ENCODE assay signal across 8 mouse cellular contexts in the genomic region with DNA sequence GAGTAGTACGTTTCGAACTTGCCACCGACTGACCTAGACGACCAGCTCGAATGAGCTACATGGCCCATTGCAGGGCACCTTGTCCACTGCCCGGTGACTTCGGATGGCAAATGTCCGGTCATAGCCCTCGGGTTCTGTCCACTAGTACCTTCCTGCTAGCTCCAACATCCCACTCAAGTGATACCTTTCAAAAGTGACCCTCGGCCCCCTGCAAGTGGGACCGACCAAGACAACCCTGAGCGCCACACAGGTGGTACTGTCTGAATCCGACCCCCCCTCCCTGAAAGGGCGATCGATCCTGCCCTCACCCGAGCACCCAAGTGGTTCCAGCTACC. TPM values are rescaled to one million over a fixed set of nuclear protein-coding genes. Genes with fewer than 3 reads are reported as not detected.
A peak's percentile ranks its signal among the peaks of the same experiment; 100 is the strongest.
DNase-seq lines count a peak whose midpoint lies in the region; ATAC-seq and TF ChIP-seq lines count a peak whose summit lies in the region.

No protein-coding gene starts in this region.

- DNase-seq in forebrain, embryonic 11.5 days (ENCODE audit: low spot score): no peak
- DNase-seq in adrenal gland, postnatal 10 days: no peak
- no peak for DNase-seq in cerebellum, adult 8-10 months
- DNase-seq in spleen, postnatal 14 days (ENCODE audit: low spot score in 2 of 2): no peak

- H3K4me3 ChIP-seq in megakaryocyte, embryonic 14.5 days (replicated peaks): peak overlapping the region; percentile 96
- H3K4me3 ChIP-seq in forebrain, embryonic 11.5 days (ENCODE audit: low read depth, low read length): peak overlapping the region; percentile 55
- H3K4me3 ChIP-seq in limb, embryonic 15.5 days: peak overlapping the region; percentile 59
- H3K4me3 ChIP-seq in small intestine, adult 2 months (ENCODE audit: low read depth, low read length): peak overlapping the region; percentile 84

- peak overlapping the region; percentile 92 for H3K4me2 ChIP-seq in forebrain, embryonic 11.5 days (ENCODE audit: low read depth, low read length, severe bottlenecking)
- peak overlapping the region; percentile 92 for H3K4me2 ChIP-seq in limb, embryonic 15.5 days

- no peak for ATAC-seq in megakaryocyte, adult 5-6 weeks (ENCODE audit: poor library complexity, severe bottlenecking)
- ATAC-seq in forebrain, embryonic 11.5 days (replicated peaks; ENCODE audit: low FRiP score): peak; percentile 31; the same call in 1 of the 2 replicates
- peak; percentile 3; the same call in 1 of the 2 replicates for ATAC-seq in limb, embryonic 15.5 days (ENCODE audit: insufficient number of reproducible peaks, low FRiP score, low TSS enrichment, low read depth)

- TF ChIP-seq CTCF in small intestine, adult 2 months (IDR thresholded peaks at IDR 0.05; ENCODE audit: extremely low read depth, insufficient read length, insufficient replicate concordance, low read depth, low read length): peak; percentile 10; the same call in 1 of the 2 replicates

- 1% methylated on average over 16 of the region's 16 CpGs for WGBS in forebrain, embryonic 11.5 days
- WGBS in limb, embryonic 15.5 days: under 1% methylated on average over 16 of the region's 16 CpGs
- under 1% methylated on average over 16 of the region's 16 CpGs for WGBS in small intestine, adult 2 months

- H3K9me3 ChIP-seq in megakaryocyte, embryonic 14.5 days: no peaks in the 10 kb centered on the region
- no peaks in the 10 kb centered on the region for H3K9me3 ChIP-seq in forebrain, embryonic 11.5 days (ENCODE audit: control insufficient read depth, low read length)
- no peaks in the 10 kb centered on the region for H3K9me3 ChIP-seq in limb, embryonic 15.5 days

- peaks cover 76% of the 10 kb centered on the region for H3K4me1 ChIP-seq in megakaryocyte, embryonic 14.5 days
- H3K4me1 ChIP-seq in forebrain, embryonic 11.5 days (replicated peaks; ENCODE audit: control insufficient read depth, insufficient read depth, low read length): peaks cover 17% of the 10 kb centered on the region
- H3K4me1 ChIP-seq in limb, embryonic 15.5 days: peaks cover 41% of the 10 kb centered on the region
- H3K4me1 ChIP-seq in small intestine, adult 2 months (ENCODE audit: control insufficient read depth, insufficient read depth, insufficient read length, low read length): peaks cover 11% of the 10 kb centered on the region

- H3K9ac ChIP-seq in forebrain, embryonic 11.5 days (ENCODE audit: low read length): peak overlapping the region; percentile 72
- peak overlapping the region; percentile 66 for H3K9ac ChIP-seq in limb, embryonic 15.5 days

- H3K36me3 ChIP-seq in megakaryocyte, embryonic 14.5 days (replicated peaks; ENCODE audit: low read length): peaks cover 50% of the 10 kb centered on the region
- H3K36me3 ChIP-seq in forebrain, embryonic 11.5 days (ENCODE audit: control insufficient read depth, insufficient read depth, low read length): no peaks in the 10 kb centered on the region; the same call in 1 of the 2 replicates
- H3K36me3 ChIP-seq in limb, embryonic 15.5 days: peaks cover 16% of the 10 kb centered on the region
- H3K36me3 ChIP-seq in small intestine, adult 2 months (ENCODE audit: control insufficient read depth, insufficient read depth, low read length): peaks cover 16% of the 10 kb centered on the region

- no peaks in the 10 kb centered on the region for H3K27me3 ChIP-seq in megakaryocyte, embryonic 14.5 days (replicated peaks)
- no peaks in the 10 kb centered on the region for H3K27me3 ChIP-seq in forebrain, embryonic 11.5 days (ENCODE audit: control insufficient read depth, insufficient read depth, low read length)
- no peaks in the 10 kb centered on the region for H3K27me3 ChIP-seq in limb, embryonic 15.5 days
- H3K27me3 ChIP-seq in small intestine, adult 2 months (ENCODE audit: control insufficient read depth, insufficient read depth, low read length): no peaks in the 10 kb centered on the region

- peak overlapping the region; percentile 19; the same call in 1 of the 2 replicates for H3K27ac ChIP-seq in forebrain, embryonic 11.5 days (ENCODE audit: low read depth, low read length)
- peak overlapping the region; percentile 84 for H3K27ac ChIP-seq in limb, embryonic 15.5 days
- H3K27ac ChIP-seq in small intestine, adult 2 months (ENCODE audit: insufficient read depth, low read depth, low read length): peak overlapping the region; percentile 89

- no peak for TF ChIP-seq POLR2A in small intestine, adult 2 months (IDR thresholded peaks at IDR 0.05; ENCODE audit: low read depth, low read length)

RNA-seq across cellular contexts. Expression of a gene that starts 1.0 kb away (rescaled TPM):
- polyA plus RNA-seq in megakaryocyte, embryonic 14.5 days (2012; ENCODE audit: insufficient read depth, low replicate concordance): 16.7 and 34.3 TPM in 2 replicates
- 14.5 and 19.7 TPM in 2 replicates for total RNA-seq in megakaryocyte, adult 5-6 weeks (2015)
- 17.8 and 18.8 TPM in 2 replicates for total RNA-seq in megakaryocyte, adult 5-6 weeks (2017)
- 11.2 TPM in 2 replicates for polyA plus RNA-seq in forebrain, embryonic 11.5 days (2014; fragmentation: Nextera tagmentation; extraction: Ambion mirVana)
- 12.2 and 13.6 TPM in 2 replicates for polyA plus RNA-seq in limb, embryonic 15.5 days (2015; fragmentation: Nextera tagmentation; extraction: Ambion mirVana)
- polyA plus RNA-seq in small intestine, adult 2 months (2012; rRNA removed): 44.2 and 135 TPM in 2 replicates
- 10 to 100 TPM; 14.8 to 16.9 TPM for total RNA-seq in adrenal gland, postnatal 10 days (2021)

RNA-seq across cellular contexts. Expression of a gene that starts 1.8 kb away (rescaled TPM):
- 4.8 and 8.9 TPM in 2 replicates for polyA plus RNA-seq in megakaryocyte, embryonic 14.5 days (2012; ENCODE audit: insufficient read depth, low replicate concordance)
- 7.2 and 7.6 TPM in 2 replicates for total RNA-seq in megakaryocyte, adult 5-6 weeks (2015)
- 5.2 and 8.3 TPM in 2 replicates for total RNA-seq in megakaryocyte, adult 5-6 weeks (2017)
- 3.5 and 3.8 TPM in 2 replicates for polyA plus RNA-seq in forebrain, embryonic 11.5 days (2014; fragmentation: Nextera tagmentation; extraction: Ambion mirVana)
- 2.7 and 2.8 TPM in 2 replicates for polyA plus RNA-seq in limb, embryonic 15.5 days (2015; fragmentation: Nextera tagmentation; extraction: Ambion mirVana)
- 5.8 and 8.7 TPM in 2 replicates for polyA plus RNA-seq in small intestine, adult 2 months (2012; rRNA removed)
- total RNA-seq in adrenal gland, postnatal 10 days (2021): 10 to 100 TPM in 1 of 2 experiments, 1 to 10 TPM in 1; 9.2 to 11.8 TPM

RNA-seq across cellular contexts. Expression of a gene that starts 18.3 kb away (rescaled TPM):
- 55.6 and 120 TPM in 2 replicates for polyA plus RNA-seq in megakaryocyte, embryonic 14.5 days (2012; ENCODE audit: insufficient read depth, low replicate concordance)
- total RNA-seq in megakaryocyte, adult 5-6 weeks (2015): 90.1 and 90.2 TPM in 2 replicates
- 58.7 and 60.8 TPM in 2 replicates for total RNA-seq in megakaryocyte, adult 5-6 weeks (2017)
- 14.0 and 16.6 TPM in 2 replicates for polyA plus RNA-seq in forebrain, embryonic 11.5 days (2014; fragmentation: Nextera tagmentation; extraction: Ambion mirVana)
- 8.2 and 10.0 TPM in 2 replicates for polyA plus RNA-seq in limb, embryonic 15.5 days (2015; fragmentation: Nextera tagmentation; extraction: Ambion mirVana)
- polyA plus RNA-seq in small intestine, adult 2 months (2012; rRNA removed): 77.7 and 163 TPM in 2 replicates
- 10 to 100 TPM; 92.5 to 96.7 TPM for total RNA-seq in adrenal gland, postnatal 10 days (2021)

RNA-seq across cellular contexts. Expression of a gene that starts 31.2 kb away (rescaled TPM):
- 44.8 and 66.8 TPM in 2 replicates for polyA plus RNA-seq in megakaryocyte, embryonic 14.5 days (2012; ENCODE audit: insufficient read depth, low replicate concordance)
- 4.9 and 6.5 TPM in 2 replicates for total RNA-seq in megakaryocyte, adult 5-6 weeks (2015)
- 2.6 and 5.3 TPM in 2 replicates for total RNA-seq in megakaryocyte, adult 5-6 weeks (2017)
- polyA plus RNA-seq in forebrain, embryonic 11.5 days (2014; fragmentation: Nextera tagmentation; extraction: Ambion mirVana): 14.6 and 17.5 TPM in 2 replicates
- 20.8 and 24.4 TPM in 2 replicates for polyA plus RNA-seq in limb, embryonic 15.5 days (2015; fragmentation: Nextera tagmentation; extraction: Ambion mirVana)
- 15.8 and 37.1 TPM in 2 replicates for polyA plus RNA-seq in small intestine, adult 2 months (2012; rRNA removed)
- total RNA-seq in adrenal gland, postnatal 10 days (2021): 10 to 100 TPM; 33.0 to 42.3 TPM

RNA-seq across cellular contexts. Expression of a gene that starts 39.9 kb away (rescaled TPM):
- 141 and 174 TPM in 2 replicates for polyA plus RNA-seq in megakaryocyte, embryonic 14.5 days (2012; ENCODE audit: insufficient read depth, low replicate concordance)
- 30.1 and 31.6 TPM in 2 replicates for total RNA-seq in megakaryocyte, adult 5-6 weeks (2015)
- 5.2 and 6.1 TPM in 2 replicates for total RNA-seq in megakaryocyte, adult 5-6 weeks (2017)
- polyA plus RNA-seq in forebrain, embryonic 11.5 days (2014; fragmentation: Nextera tagmentation; extraction: Ambion mirVana): 16.8 and 19.9 TPM in 2 replicates
- polyA plus RNA-seq in limb, embryonic 15.5 days (2015; fragmentation: Nextera tagmentation; extraction: Ambion mirVana): 1.1 and 1.4 TPM in 2 replicates
- 2.9 and 6.9 TPM in 2 replicates for polyA plus RNA-seq in small intestine, adult 2 months (2012; rRNA removed)
- 1 to 10 TPM; 2.3 to 3.6 TPM for total RNA-seq in adrenal gland, postnatal 10 days (2021)

Comparison
In these comparisons a context has a peak if more than half of its experiments do, and no peak if none do; other contexts are left out.
1. H3K27ac ChIP-seq: peak in every context shown above with its lines; median percentile 89 in small intestine, adult 2 months; 84 in limb, embryonic 15.5 days; 19 in forebrain, embryonic 11.5 days.